Mouse (Mus musculus) kidney, adult 2 months (tissue): ENCODE measurements at regions not wholly inside any gene's neighbourhood (a gene's known extent, or its start where the extent isn't known, plus 50 kb on each side); places are given as distances from the start of the nearest gene placed in this dataset.

Experiments
- CTCF ChIP-seq: fragments of 200-500 bp; conservative IDR thresholded peaks from 2 replicates; pipeline ENCODE4 v1.5.1; 2011; ENCODE audit warnings: low read depth, mild to moderate bottlenecking, control low read depth, low read length, moderate library complexity, mixed read lengths; ENCODE audit not compliant: insufficient read depth, insufficient read length
- POLR2A ChIP-seq: fragments of 200-500 bp; IDR thresholded peaks from one replicate; pipeline ENCODE4 v1.6.1; 2011; ENCODE audit warnings: low read depth, low read length, control low read depth

- TF ChIP-seq CTCF, result no peak
- TF ChIP-seq POLR2A, result no peak
These were observed 244.0 kb upstream of the Oprm1 start for GRCm38 (mm10) chr10:6514269-6514668.
